Mouse (Mus musculus): ENCODE measurements at regions not wholly inside any gene's neighbourhood (a gene's known extent, or its start where the extent isn't known, plus 50 kb on each side); places are given as distances from the start of the nearest gene placed in this dataset.

GRCm38 (mm10) chr1:164631679-164632078 lies 164.8 kb upstream of the Dpt start:
- DNase-seq (ENCODE audit: low read depth, low spot score) = no peak

GRCm38 (mm10) chr1:164628840-164629239 lies 167.6 kb upstream of the Dpt start:
- no peak for DNase-seq (ENCODE audit: low read depth, low spot score)

GRCm38 (mm10) chr1:164622946-164623345 lies 164.8 kb upstream of the Atp1b1 start:
- DNase-seq (ENCODE audit: low read depth, low spot score) = no peak

- no peak for DNase-seq (ENCODE audit: low read depth, low spot score)
These were observed 164.3 kb upstream of the Atp1b1 start for GRCm38 (mm10) chr1:164622417-164622816.

GRCm38 (mm10) chr1:164620129-164620528 lies 162.0 kb upstream of the Atp1b1 start:
- DNase-seq (ENCODE audit: low read depth, low spot score) = no peak

GRCm38 (mm10) chr1:164617871-164618270 lies 159.7 kb upstream of the Atp1b1 start:
- DNase-seq (ENCODE audit: low read depth, low spot score) = no peak

GRCm38 (mm10) chr1:164607061-164607460 lies 148.9 kb upstream of the Atp1b1 start:
- no peak for DNase-seq (ENCODE audit: low read depth, low spot score)

GRCm38 (mm10) chr1:164606141-164606754 lies 148.1 kb upstream of the Atp1b1 start:
- DNase-seq (ENCODE audit: low read depth, low spot score) = no peak

GRCm38 (mm10) chr1:164603433-164603832 lies 145.3 kb upstream of the Atp1b1 start:
- peak; percentile 39 for DNase-seq (ENCODE audit: low read depth, low spot score)

- DNase-seq (ENCODE audit: low read depth, low spot score) = no peak
These were observed 144.4 kb upstream of the Atp1b1 start for GRCm38 (mm10) chr1:164602568-164602967.

- DNase-seq (ENCODE audit: low read depth, low spot score) = no peak
These were observed 132.1 kb upstream of the Atp1b1 start for GRCm38 (mm10) chr1:164590205-164590613.

GRCm38 (mm10) chr1:164586066-164586989 lies 128.2 kb upstream of the Atp1b1 start:
- DNase-seq (ENCODE audit: low read depth, low spot score) = no peak

GRCm38 (mm10) chr1:164576856-164577489 lies 118.8 kb upstream of the Atp1b1 start:
- DNase-seq (ENCODE audit: low read depth, low spot score) = no peak

GRCm38 (mm10) chr1:164573639-164574038 lies 115.5 kb upstream of the Atp1b1 start:
- no peak for DNase-seq (ENCODE audit: low read depth, low spot score)

GRCm38 (mm10) chr1:164572183-164572582 lies 114.0 kb upstream of the Atp1b1 start:
- no peak for DNase-seq (ENCODE audit: low read depth, low spot score)

- DNase-seq (ENCODE audit: low read depth, low spot score) = no peak
These were observed 113.4 kb upstream of the Atp1b1 start for GRCm38 (mm10) chr1:164571496-164572078.

- no peak for DNase-seq (ENCODE audit: low read depth, low spot score)
These were observed 106.7 kb upstream of the Atp1b1 start for GRCm38 (mm10) chr1:164564847-164565246.

GRCm38 (mm10) chr1:164559546-164560228 lies 101.5 kb upstream of the Atp1b1 start:
- DNase-seq (ENCODE audit: low read depth, low spot score) = no peak

- DNase-seq (ENCODE audit: low read depth, low spot score) = peak; percentile 91
These were observed 94.5 kb upstream of the Atp1b1 start for GRCm38 (mm10) chr1:164552658-164553057.

- DNase-seq (ENCODE audit: low read depth, low spot score) = peak; percentile 80
These were observed 92.9 kb upstream of the Atp1b1 start for GRCm38 (mm10) chr1:164551019-164551418.

- DNase-seq (ENCODE audit: low read depth, low spot score) = no peak
These were observed 92.4 kb upstream of the Atp1b1 start for GRCm38 (mm10) chr1:164550596-164550995.

Measured in R1 (cell line).